25 mouse cellular contexts compared by ENCODE assay signal in genomic region chr16:25055376-25055775, GRCm38 (mm10).
DNase-seq lines count a peak whose midpoint lies in the region; ATAC-seq and TF ChIP-seq lines count a peak whose summit lies in the region.
"Had no signal": no experiment of that assay in that cellular context is flagged by ENCODE, and none has a peak within 500 bp of the region (broad histone marks: within the 10 kb centered on the region; RNA-seq: fewer than 3 reads in every experiment).

No protein-coding gene starts in this region.

- no peaks in the 10 kb centered on the region for H3K27me3 ChIP-seq in heart, adult 2 months (ENCODE audit: control insufficient read depth, insufficient read depth, low read length)
- H3K27me3 ChIP-seq in stomach, postnatal 0 days (ENCODE audit: control insufficient read depth, insufficient read depth, low read length) = no peaks in the 10 kb centered on the region
- H3K27me3 ChIP-seq: embryonic facial prominence, embryonic 12.5 days; embryonic facial prominence, embryonic 15.5 days; heart, embryonic 13.5 days had no signal

- no peak overlapping the region for H3K4me2 ChIP-seq in stomach, postnatal 0 days (replicated peaks; ENCODE audit: low read depth)
- H3K4me2 ChIP-seq: embryonic facial prominence, embryonic 12.5 days; embryonic facial prominence, embryonic 15.5 days; heart, embryonic 13.5 days; hindbrain, embryonic 14.5 days had no signal

- H3K36me3 ChIP-seq in heart, adult 2 months (ENCODE audit: control insufficient read depth, insufficient read depth, low read length) = no peaks in the 10 kb centered on the region
- H3K36me3 ChIP-seq in stomach, postnatal 0 days (ENCODE audit: control insufficient read depth, insufficient read depth, low read length) = no peaks in the 10 kb centered on the region
- H3K36me3 ChIP-seq: embryonic facial prominence, embryonic 12.5 days; embryonic facial prominence, embryonic 15.5 days; heart, embryonic 10.5 days; heart, embryonic 13.5 days had no signal

- H3K9ac ChIP-seq in heart, adult 2 months (ENCODE audit: low read depth, low read length) = no peak overlapping the region
- H3K9ac ChIP-seq in stomach, postnatal 0 days (ENCODE audit: low read length) = no peak overlapping the region
- H3K9ac ChIP-seq: embryonic facial prominence, embryonic 12.5 days; embryonic facial prominence, embryonic 15.5 days; forebrain, postnatal 0 days; heart, embryonic 13.5 days; hindbrain, embryonic 14.5 days had no signal

- TF ChIP-seq POLR2A in heart, adult 2 months (IDR thresholded peaks at IDR 0.05; ENCODE audit: insufficient read depth, low read depth, low read length) = no peak

- DNase-seq in heart, adult 11 months = peak; percentile 76
- DNase-seq in heart, adult 2 months = no peak
- peak; percentile 34 to 47 for DNase-seq in thymus, postnatal 10 days (ENCODE audit: low spot score in 2 of 2)
- peak; percentile 43 to 55 for DNase-seq in thymus, postnatal 36 days
- no peak for DNase-seq in stomach, postnatal 0 days (ENCODE audit: low spot score)
- DNase-seq in left cerebral cortex, postnatal 25 days (ENCODE audit: low spot score in 2 of 2) = no peak
- DNase-seq in ovary, postnatal 14 days (ENCODE audit: low spot score) = no peak
- DNase-seq: adrenal gland, adult 8-10 months; adrenal gland, postnatal 25 days; cerebellum, adult 11-12 months; cerebellum, adult 9-11 months; cerebellum, postnatal 25 days; forebrain, postnatal 0 days; gastrocnemius, adult 2 months; gastrocnemius, postnatal 14 days; heart, adult 18-20 months; heart, postnatal 14 days; heart, postnatal 4 days had no signal

- no peaks in the 10 kb centered on the region for H3K79me2 ChIP-seq in heart, adult 2 months (replicated peaks; ENCODE audit: control insufficient read depth, insufficient read depth, low read length)

- peaks cover 17% of the 10 kb centered on the region for H3K4me1 ChIP-seq in heart, adult 2 months (ENCODE audit: control insufficient read depth, insufficient read depth, low read length)
- H3K4me1 ChIP-seq in stomach, postnatal 0 days (replicated peaks; ENCODE audit: control insufficient read depth, insufficient read depth) = peaks cover 10% of the 10 kb centered on the region

- H3K27ac ChIP-seq in heart, adult 2 months = no peak overlapping the region
- no peak overlapping the region for H3K27ac ChIP-seq in stomach, postnatal 0 days (replicated peaks)
- H3K27ac ChIP-seq: embryonic facial prominence, embryonic 12.5 days; embryonic facial prominence, embryonic 15.5 days; gastrocnemius, adult 2 months; heart, embryonic 10.5 days; heart, embryonic 13.5 days; hindbrain, embryonic 14.5 days had no signal

- no peak overlapping the region for H3K4me3 ChIP-seq in heart, adult 2 months
- no peak overlapping the region for H3K4me3 ChIP-seq in stomach, postnatal 0 days (ENCODE audit: low read depth, low read length)
- H3K4me3 ChIP-seq: embryonic facial prominence, embryonic 12.5 days; embryonic facial prominence, embryonic 15.5 days; gastrocnemius, adult 2 months; heart, embryonic 10.5 days; heart, embryonic 13.5 days had no signal

- intact Hi-C loops in heart, adult 2 months (cut with DNase I) = loop anchor here (10.0 kb wide), 1 partner anchor 81 kb away; no protein-coding TSS in a partner anchor
- intact Hi-C loops in left cerebral cortex, postnatal 25 days (cut with DNase I) = loop anchor here (5.0 to 10.0 kb wide), 3 partner anchors 148 to 573 kb away; no protein-coding TSS in a partner anchor

- WGBS in heart, adult 2 months = 80% methylated on average over 9 of the region's 9 CpGs
- 73% methylated on average over 9 of the region's 9 CpGs for WGBS in stomach, postnatal 0 days

- H3K9me3 ChIP-seq in stomach, postnatal 0 days (ENCODE audit: control insufficient read depth, low read length) = no peaks in the 10 kb centered on the region
- H3K9me3 ChIP-seq: embryonic facial prominence, embryonic 12.5 days; embryonic facial prominence, embryonic 15.5 days; heart, embryonic 10.5 days; heart, embryonic 13.5 days had no signal

- no peak for TF ChIP-seq CTCF in heart, adult 2 months (IDR thresholded peaks at IDR 0.05)
- no peak for TF ChIP-seq CTCF in stomach, postnatal 0 days (IDR thresholded peaks at IDR 0.05; ENCODE audit: low read depth)

- TF ChIP-seq EP300 in heart, adult 2 months (IDR thresholded peaks at IDR 0.05; ENCODE audit: insufficient read depth, low read depth, low read length) = no peak
- no peak for TF ChIP-seq EP300 in stomach, postnatal 0 days (optimal IDR thresholded peaks at IDR 0.05)

- ATAC-seq in stomach, postnatal 0 days (ENCODE audit: low FRiP score, low TSS enrichment) = no peak
- ATAC-seq: activated CD4-positive, CD25-positive, alpha-beta regulatory T cell, adult 4 months; forebrain, embryonic 14.5 days; forebrain, postnatal 0 days had no signal

Comparison
In these comparisons a context has a peak if more than half of its experiments do, and no peak if none do; other contexts are left out.
1. DNase-seq: peak in heart, adult 11 months (single experiment), thymus, postnatal 10 days (2 of 2) and thymus, postnatal 36 days (2 of 2); none in heart, adult 2 months (0 of 2), stomach, postnatal 0 days (single experiment), left cerebral cortex, postnatal 25 days (0 of 2) and ovary, postnatal 14 days (single experiment).